Mouse (Mus musculus): ENCODE results near the gene Rbm31y. TPM values are rescaled to one million over a fixed set of nuclear protein-coding genes. Genes with fewer than 3 reads are reported as not detected.

Rbm31y gene
- not detected for total RNA-seq (2023)

GRCm38 (mm10) chrY:17400461-17400860, at the start of gene Rbm31y:
Rbm31y (plus strand) TSS chrY:17400761.

